Mouse (Mus musculus): ENCODE data around the gene Banf2. TPM values are rescaled to one million over a fixed set of nuclear protein-coding genes. Genes with fewer than 3 reads are reported as not detected.

Banf2 gene
- not detected for total RNA-seq (2022)

DNA sequence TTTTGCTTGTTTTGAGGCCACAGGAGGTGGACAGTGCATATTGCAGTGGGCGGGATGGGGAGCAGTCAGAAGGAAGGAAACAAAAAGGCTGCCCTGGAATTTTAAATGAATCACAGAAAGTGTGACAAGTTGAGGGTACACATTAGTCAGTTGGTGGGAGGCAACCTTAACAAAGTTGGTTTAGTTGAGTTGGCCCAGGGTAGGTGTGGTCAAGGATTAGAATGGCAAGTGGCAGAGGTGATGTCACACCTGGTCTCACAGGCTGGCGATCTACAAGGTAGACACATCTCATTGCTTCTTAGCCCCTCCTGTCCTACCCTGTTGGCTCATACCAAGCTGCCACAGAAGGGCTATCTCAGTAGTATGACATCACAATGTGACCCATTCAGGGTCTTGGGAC lies at the start of gene Banf2:
Gene Banf2 (plus strand): TSS at position 396 of the 400 bp plus-strand sequence.
- no peak for DNase-seq (ENCODE audit: low spot score in 2 of 2)

DNA sequence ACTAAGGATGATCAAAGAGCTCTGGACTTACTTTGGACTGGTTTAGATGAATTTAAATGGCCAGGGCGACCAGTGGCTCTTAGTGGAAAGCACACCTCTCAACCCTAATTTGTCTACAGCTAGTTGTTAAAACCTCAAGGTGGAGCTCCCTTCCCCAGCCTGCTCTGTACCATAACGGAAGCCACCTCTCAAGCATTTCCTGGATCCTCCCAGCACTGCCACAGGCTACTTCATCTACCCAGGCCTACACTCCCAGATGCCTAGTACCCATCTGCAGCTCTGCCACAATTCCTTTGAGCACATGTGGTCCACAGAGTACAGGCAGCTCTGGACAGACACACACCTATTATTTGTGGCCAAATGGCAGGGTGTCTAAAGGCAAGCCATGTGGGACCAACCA lies 49.4 kb upstream of the Banf2 start:
- no peak for DNase-seq (ENCODE audit: low spot score in 2 of 2)

DNA sequence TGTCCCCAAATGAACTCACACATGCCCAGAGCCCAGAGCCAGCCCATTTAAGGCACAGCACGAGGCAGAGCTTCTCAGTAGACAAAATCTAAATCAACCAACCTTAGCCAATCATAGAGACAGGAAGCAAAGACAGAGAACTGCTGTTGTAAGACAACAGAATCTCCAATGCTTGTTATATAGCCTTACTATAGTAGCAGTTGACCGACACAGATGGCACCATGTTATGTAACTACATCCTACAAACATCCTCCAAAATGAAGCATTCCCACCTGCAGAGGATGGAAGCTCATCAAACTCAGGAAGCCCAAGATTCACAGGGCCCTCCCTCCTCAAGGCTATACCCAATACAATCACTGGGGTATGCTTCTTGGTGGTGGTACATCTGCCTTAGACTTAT lies 45.4 kb upstream of the Banf2 start:
- no peak for DNase-seq (ENCODE audit: low spot score in 2 of 2)

DNA sequence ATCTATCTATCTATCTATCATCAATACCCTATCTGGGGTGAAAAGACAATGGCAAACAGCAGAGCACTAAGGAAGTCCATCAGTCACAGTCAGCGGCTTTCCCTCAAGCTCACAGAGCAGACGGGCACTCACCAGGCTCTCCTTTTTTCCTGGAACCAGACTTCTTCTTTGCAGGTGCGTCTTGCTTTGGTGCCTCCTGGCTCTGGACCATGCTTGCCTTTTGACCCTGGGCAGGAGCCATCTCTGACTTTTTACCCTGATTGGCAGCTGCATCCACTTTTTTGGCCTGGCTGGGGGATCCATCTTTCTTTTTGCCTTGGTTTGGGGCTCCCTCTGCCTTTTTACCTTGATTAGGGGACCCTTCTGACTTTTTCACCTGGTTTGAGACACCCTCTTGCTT lies 44.8 kb upstream of the Banf2 start:
- no peak for DNase-seq (ENCODE audit: low spot score in 2 of 2)

DNA sequence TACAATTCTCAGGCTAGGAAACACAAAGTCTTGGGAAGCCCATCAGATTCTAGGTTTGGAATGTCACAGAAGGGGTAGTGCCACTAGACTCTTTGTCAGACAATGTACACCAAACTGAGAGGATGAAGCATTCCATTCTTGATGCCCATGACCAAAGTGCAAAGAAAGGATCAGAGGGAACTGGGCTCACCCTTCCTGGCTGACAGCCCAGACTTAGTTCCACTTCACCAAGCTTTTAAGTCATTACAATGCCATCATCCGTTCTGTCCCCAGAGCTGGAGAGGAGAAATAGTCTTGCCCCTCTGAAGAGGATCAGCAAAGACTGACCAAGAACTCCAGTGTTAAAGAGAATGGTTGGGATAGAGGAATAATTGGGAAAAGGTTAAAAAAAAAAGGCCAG lies 41.9 kb upstream of the Banf2 start:
- DNase-seq (ENCODE audit: low spot score in 2 of 2) = no peak

DNA sequence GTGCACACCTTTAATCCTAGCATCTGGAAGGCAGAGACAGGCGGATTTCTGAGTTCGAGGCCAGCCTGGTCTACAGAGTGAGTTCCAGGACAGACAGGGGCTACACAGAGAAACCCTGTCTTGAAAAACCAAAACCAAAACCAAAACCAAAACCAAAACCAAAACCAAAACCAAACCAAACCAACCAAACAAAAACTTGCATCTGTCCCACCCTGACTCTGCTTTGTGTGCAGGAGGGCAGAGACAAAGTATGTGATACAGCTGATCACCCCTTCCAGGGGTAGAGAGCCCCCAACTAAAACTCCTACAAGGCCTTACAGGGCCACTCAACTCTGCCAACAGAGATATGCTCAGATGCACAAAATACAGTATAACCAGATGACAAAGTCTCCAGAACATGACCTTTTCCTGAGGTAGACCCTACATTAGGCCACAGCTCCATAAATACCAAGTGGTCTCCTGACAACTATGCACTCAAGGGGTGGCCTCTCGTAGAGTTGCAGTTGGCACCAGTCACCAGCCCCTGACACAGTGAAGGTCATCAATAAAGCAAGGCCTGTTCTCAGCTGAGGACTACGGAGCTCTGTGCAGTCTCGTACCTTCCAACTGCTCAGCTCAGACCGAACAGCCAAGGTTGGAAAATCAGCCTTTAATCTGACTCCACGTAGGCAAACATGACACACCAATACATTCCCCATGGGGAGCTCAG lies 40.7 kb upstream of the Banf2 start:
- DNase-seq (ENCODE audit: low spot score in 2 of 2) = no peak

DNA sequence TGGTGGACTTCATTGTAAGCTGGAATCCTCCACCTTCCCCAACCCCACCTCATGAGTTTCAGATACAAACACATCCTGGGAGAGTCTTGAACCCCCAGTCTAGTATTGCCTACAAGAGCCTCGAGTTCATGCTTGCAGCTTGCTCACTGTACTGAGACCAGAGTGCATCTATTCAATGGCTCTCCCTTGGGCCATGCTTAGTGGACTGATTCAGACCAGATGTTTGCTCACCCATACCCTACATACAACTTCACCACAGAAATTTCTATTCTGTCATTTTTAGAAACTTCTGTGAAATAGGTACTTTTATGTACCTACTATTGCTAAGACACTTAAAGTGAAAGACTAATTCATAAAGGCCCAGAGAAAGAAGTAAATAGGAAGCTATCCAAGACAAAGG lies 39.9 kb upstream of the Banf2 start:
- DNase-seq (ENCODE audit: low spot score in 2 of 2) = no peak

DNA sequence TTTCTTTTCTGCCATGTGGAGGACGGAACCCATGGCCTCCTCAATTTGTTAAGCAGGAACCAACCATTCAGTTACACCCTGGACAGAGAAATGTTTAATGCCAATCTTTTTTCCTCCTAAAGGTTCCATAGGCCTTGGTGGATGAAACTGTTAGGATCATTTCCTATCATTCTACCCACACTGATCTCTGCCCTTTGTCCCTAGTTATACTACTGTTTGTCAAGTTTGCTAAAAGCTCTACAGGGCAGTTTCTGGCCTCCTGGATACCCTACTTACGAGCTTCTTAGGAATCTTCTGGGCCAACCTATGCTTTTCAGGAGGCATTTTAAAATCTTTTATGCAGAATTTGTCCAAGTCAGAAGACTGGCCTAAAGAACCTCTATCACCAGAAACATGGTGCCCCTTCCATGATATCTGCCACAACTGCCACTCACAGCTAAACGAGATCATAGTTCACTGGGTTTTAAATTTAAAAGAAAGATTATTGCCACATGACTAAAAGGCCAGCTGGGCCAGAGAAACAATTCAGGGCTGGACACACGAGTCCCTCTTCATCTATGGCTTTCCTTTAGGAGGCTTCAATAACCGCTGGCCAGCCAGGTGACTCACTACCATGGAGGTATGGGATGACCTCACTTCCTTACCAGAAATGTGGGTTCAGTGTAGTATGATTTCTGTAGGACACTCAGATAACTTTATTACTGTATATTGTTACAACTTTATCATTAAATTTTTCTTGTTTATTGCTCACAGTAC lies 30.5 kb upstream of the Banf2 start:
- no peak for DNase-seq (ENCODE audit: low spot score in 2 of 2)

DNA sequence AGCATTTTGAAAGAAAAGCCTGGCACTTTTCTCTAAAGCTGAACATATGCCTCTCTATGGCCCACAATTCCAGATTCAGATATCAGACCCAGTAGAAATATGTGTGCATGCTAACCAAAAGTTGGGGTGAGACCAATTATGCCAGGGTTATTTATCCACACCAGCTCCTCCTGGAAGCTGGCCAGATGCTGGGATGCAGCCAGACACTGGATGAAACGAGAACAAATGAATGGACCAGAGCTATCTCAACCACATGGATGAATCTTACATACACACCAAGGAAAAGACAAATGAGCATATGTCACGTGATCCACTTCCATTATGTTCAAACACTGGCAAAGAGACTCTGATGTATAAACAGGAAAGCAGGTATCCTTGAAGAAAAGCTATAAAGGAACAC lies 29.3 kb upstream of the Banf2 start:
- DNase-seq (ENCODE audit: low spot score in 2 of 2) = no peak

DNA sequence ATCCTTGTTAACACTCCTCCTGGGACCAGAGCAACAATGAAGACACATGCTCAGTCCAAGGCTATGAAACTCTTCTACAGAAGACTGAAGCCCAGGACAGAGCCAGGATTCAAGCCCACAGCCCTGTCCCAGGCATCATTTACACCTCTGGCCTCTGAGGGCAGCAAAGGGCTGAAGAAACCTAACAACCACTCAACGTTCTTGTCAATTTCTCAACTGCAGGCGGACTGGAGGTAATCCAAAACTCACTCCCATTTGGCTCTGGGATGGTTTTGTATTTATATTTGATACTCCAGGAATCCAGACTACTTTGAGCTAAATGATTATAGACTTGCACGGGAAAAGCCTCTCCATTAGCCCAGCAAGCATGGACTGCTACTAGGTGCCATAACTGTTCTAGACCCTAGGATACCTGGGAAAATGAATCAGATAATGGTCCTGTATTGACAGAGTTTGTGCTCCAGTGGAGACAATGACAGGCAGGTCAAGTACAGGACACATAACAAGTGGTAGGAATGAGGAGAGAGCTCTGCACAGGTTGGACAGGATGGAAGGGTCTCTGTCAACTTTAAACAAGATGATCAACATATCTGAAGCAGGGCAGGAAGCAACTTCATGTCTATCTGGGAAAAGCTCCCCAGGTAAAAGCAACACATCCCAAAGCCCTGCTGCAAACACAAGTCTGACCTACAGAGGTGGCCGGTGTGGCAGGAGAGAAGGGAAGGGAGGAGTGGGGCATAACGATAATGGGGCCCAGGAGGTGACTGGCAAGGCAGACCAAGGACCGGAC lies 27.5 kb upstream of the Banf2 start:
- no peak for DNase-seq (ENCODE audit: low spot score in 2 of 2)

DNA sequence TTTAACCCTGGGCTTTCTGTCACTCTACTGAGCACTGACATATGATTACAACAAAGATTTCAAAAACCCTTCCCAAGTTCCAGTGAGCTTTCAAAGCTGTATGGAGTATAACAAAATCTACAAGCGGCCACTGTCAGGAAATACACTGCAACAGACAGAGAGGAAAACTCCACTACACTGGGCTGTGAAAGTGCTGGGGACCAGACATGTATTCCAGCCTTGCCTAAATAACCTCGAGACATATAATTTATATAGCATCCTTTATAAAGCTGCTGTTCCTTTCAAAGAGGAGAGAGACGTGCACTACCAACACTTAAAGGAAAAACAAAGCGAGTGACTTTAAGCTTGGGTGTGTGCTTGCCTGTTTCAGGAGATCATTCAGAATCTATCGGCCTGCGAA lies 26.2 kb upstream of the Banf2 start:
- no peak for DNase-seq (ENCODE audit: low spot score in 2 of 2)

DNA sequence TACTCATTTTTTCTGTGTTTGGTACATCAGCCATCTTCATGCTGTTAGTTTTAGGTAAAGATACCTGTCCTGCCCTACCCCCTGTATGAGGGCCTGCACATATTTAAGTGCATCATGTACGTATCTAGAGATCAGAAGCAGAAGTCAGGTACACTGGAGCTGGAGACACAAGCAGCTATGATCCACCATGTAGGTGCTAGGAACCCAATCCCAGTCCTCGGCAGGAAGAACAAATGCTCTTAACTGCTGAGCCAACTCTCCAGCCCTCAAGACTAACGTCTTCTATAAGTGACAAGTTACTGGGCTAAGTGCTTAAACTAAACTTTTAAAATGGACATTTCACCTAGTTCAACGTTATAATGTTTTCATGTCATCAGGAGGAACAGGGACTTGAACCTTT lies 25.6 kb upstream of the Banf2 start:
- DNase-seq (ENCODE audit: low spot score in 2 of 2) = no peak

DNA sequence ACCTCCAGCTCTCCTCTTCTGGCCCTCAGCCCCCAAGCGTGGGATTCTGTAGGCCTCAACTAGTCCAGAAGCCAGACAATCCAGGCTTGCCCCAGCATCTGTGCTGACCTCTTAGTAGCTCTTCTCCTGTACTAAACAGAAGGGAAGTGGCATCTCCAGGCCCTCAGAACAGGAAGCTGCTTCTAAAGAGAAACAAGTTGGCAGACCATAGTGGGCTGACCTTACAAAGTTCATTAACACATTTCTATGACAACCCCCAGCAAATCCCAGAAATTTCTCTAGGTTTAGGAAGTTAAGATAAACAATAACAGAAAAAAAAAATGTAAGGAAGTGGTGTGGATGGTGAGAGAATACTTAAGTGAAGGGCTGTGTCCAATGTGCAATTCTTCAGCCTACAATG lies 23.8 kb upstream of the Banf2 start:
- DNase-seq (ENCODE audit: low spot score in 2 of 2) = no peak

DNA sequence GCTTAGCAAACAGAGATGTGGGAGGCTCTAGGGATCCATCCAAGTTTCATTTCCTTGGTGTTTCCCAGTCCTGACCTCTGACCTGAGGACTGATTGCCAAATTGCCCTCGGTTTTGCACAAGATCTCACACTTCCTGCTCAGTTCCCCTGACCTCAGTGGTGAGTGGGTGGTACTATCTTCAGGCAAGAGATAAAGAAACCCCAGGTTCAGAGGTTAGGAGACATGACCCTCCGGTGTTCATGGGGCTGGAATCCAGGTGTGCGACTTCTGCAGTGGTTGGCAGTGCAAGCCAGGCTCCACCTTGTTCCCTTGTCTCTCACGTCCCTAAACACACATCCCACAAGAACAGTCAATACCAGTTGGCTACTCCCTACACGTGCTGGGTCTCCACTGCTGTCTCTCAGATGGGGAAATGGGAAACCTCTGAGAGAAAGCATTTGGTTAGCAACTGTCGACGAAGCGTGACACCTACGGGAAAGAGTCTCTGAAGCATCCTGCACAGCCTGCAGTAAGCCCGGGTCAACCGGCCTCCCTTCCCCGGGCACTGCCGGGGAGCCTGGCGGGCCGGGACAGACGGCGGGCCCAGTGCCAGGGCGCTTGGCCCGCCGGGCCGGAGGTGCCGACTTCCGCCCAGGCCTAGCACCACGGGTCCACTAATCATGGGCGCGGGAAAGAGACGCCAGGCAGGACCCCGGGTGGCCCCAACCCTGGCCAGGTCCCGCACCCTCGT lies 23.1 kb upstream of the Banf2 start:
- DNase-seq (ENCODE audit: low spot score in 2 of 2) = peak; percentile 21 to 24

DNA sequence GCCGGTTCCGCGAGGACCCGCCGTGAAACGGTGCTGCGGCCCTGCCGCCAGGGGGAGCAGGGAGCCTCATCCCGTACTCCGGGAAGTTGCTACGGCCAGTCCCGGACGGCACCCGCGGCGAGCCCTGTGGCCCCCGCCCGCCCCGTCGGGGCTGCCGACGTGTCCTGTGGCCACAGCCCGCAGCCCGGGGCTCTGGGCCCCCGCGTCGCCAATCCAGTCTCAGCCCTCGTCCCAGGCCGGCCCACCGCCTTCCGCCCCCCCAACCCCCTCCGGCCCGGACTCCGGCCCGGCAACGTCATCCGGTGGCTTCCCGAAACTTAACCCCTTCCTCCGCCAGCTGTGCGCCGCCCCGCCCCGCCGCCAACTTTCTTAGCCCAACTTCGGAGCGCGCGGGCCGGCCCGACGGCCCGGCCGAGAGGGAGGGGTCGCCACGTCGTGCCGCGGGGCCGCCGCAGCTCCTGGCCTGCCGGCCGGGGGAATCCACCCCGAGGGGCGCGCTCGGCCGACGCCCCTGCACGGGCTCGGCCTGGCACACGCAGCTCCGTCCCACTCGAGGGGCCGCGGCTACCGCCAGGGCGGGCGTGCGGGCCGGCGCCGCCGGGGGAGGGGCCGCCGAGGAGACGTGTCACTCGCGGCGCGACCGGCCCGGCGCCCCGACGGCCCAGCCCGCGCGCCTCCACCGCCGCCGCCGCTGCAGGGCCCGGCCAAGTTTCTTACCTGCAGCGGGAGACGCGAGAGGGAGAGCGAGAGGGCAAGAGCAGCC lies 22.4 kb upstream of the Banf2 start:
- peak; percentile 70 to 72 for DNase-seq (ENCODE audit: low spot score in 2 of 2)

DNA sequence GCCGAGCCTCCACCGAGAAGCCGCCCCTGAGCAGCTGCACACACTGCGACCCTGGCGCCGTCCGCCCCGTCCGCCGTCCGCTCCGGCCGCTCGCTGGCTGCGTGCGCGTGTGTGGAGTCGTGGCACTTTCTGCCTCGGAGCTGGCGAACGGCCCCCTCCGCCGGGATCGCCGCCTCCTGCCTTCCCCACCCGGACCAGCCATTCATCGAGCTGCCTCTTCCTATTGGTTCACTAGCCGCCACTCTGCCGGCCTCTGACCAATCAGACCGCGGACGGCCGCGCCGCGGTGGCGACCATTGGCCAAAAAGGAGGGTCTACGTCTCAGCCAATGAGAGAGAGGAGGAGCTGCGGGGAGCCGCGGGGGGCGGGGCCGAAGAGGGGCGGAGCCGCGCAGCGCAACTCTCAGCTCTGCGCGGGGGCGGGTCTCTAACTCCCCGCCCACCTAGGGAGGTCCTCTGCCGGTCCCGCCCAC lies 21.7 kb upstream of the Banf2 start, which contains the start of gene Rrbp1:
Gene Rrbp1 (minus strand): TSS at position 184 of the 472 bp plus-strand sequence.
- DNase-seq (ENCODE audit: low spot score in 2 of 2) = peak; percentile 99

DNA sequence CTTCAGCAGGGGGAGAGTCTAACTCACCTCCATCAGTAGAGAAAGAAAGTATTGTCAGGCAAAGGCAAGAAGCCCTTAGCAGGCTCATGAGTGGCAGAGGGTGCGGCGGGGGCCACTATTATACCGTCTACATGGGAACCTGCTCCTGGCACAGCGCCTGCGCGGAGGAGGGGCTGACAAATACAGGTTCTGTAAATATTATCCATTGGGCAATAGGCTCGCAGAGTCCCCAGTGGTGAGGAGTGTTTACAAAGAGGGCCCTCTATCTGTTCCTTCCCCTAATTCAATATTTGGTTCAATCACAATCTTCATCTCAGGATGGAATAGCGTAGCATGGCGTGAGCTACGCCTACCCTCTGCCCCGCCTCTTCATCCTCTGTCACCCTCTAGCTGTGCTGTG lies 18.8 kb upstream of the Banf2 start:
- DNase-seq (ENCODE audit: low spot score in 2 of 2) = no peak

DNA sequence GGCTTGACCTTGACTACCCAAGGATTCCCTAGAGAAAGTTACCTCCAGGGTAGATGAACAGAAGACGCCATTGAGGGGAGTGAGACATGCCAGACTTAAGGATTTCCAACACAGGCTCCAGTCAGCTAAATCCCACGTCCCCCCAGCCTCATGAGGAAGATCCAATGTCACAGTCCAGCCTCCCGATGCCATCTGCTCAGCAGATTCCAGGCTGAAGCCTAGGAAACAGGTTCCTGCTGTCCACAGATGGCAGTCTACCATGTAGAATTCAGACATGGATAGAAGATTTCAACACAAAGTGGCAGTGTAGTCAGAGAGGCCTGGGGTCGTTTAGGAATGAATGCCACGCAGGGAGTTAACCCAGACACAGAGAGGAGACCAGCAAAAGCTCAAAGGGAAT lies 18.4 kb upstream of the Banf2 start:
- DNase-seq (ENCODE audit: low spot score in 2 of 2) = no peak

DNA sequence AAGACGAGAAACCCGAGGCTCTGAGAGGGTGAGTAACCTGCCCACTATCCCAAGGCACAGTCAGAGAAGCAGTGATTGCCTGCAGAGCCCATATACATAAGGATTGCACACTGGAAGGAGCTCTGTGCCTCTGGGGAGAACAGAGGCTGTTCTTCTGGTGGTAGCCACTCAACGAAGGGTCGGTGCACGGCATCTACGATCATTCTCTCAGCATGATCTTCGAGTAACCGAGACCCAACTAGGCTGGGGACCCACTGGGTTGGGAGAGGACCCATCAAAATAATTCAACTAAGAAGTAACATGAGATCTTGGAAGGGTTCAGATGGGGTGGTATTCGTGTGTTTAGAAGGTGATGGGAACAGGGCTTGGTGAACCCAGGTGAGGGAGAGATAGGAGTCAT lies 17.0 kb upstream of the Banf2 start:
- DNase-seq (ENCODE audit: low spot score in 2 of 2) = no peak

DNA sequence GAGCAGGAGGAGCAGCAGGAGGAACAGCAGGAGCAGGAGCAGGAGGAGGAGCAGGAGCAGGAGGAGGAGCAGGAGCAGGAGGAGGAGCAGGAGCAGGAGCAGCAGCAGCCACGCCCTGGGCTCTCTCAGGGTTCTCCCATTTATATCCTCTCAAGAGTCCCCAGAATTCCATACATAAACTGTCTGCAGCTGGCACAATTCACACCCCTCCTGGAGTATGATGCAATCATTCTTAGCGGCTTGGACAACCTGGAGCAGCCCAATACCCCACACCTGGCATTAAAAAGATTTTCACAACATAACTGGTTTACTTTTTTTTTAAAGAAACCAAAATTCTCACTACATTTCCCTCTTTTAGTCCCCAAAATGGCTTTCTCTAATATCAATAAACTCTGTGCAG lies 12.9 kb upstream of the Banf2 start:
- no peak for DNase-seq (ENCODE audit: low spot score in 2 of 2)

DNA sequence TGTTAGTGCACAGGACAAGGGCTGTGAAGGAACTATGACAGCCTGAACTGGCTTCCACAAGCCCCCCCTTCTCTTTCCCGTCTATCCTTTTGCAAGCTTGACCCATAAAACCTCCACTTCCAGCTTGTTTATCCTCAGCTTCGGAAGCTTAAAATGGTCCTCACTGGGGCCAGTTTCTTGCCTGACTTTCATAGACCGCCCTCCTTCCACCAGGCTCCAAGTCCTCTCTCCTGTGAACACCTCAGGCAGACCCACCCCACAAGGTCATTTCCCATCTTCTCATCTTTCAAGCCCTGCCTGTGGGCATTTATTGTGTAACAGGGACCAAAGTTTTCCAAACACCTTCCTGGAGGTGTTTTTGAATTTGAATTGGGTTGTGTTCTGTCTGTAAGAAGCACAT lies 10.4 kb upstream of the Banf2 start:
- DNase-seq (ENCODE audit: low spot score in 2 of 2) = no peak

All from gastrocnemius, adult 8-10 months (tissue).